Mouse (Mus musculus): ENCODE measurements around the gene Snrnp70.

- TF ChIP-seq EP300 (IDR thresholded peaks at IDR 0.05; ENCODE audit: low read depth) (no peak), CTCF (IDR thresholded peaks at IDR 0.05; ENCODE audit: low read depth) (no peak)
Measured at GRCm38 (mm10) chr7:45406157-45407156, 10.9 kb upstream of the Snrnp70 start.

Measured in liver, embryonic 14.5 days (tissue).